Mouse (Mus musculus): ENCODE measurements at regions not wholly inside any gene's neighbourhood (a gene's known extent, or its start where the extent isn't known, plus 50 kb on each side); places are given as distances from the start of the nearest gene placed in this dataset.

GRCm38 (mm10) chr2:146731081-146731480 is 124.6 kb upstream of the Kiz start:
- TF ChIP-seq POLR2A (IDR thresholded peaks at IDR 0.05; ENCODE audit: extremely low read depth, insufficient read depth, low read length) (no peak), CTCF (IDR thresholded peaks at IDR 0.05; ENCODE audit: low read depth, low read length) (no peak)
